Comparison of ENCODE assay signal across 19 mouse cellular contexts in genomic region chr5:100535826-100536225, GRCm38 (mm10). TPM values are rescaled to one million over a fixed set of nuclear protein-coding genes. Genes with fewer than 3 reads are reported as not detected.
"Had no signal": no experiment of that assay in that cellular context is flagged by ENCODE, and none has a peak within 500 bp of the region (broad histone marks: within the 10 kb centered on the region; RNA-seq: fewer than 3 reads in every experiment).

No protein-coding gene starts in this region.

- H3K4me3 ChIP-seq: layer of hippocampus, adult 2 months; limb, embryonic 13.5 days; liver, embryonic 15.5 days; midbrain, embryonic 10.5 days; neural tube, embryonic 15.5 days had no signal

- H3K4me2 ChIP-seq: limb, embryonic 13.5 days; liver, embryonic 11.5 days; liver, embryonic 15.5 days; lung, embryonic 14.5 days; neural tube, embryonic 15.5 days had no signal

- H3K9ac ChIP-seq: limb, embryonic 13.5 days; liver, embryonic 15.5 days; lung, embryonic 14.5 days; neural tube, embryonic 15.5 days had no signal

- DNase-seq: kidney, adult 18-20 months; kidney, postnatal 10 days; kidney, postnatal 4 days; left cerebral cortex, postnatal 4 days; lung, embryonic 14.5 days; lung, postnatal 10 days; lung, postnatal 4 days; right cerebral cortex, adult 18-20 months; right cerebral cortex, postnatal 25 days; thymus, adult 18-20 months; thymus, postnatal 14 days had no signal

- ATAC-seq: midbrain, embryonic 16.5 days had no signal

- H3K4me1 ChIP-seq: limb, embryonic 13.5 days; liver, embryonic 15.5 days; midbrain, embryonic 10.5 days; neural tube, embryonic 15.5 days had no signal

- H3K27me3 ChIP-seq: limb, embryonic 13.5 days; liver, embryonic 15.5 days; neural tube, embryonic 15.5 days had no signal

- H3K27ac ChIP-seq: layer of hippocampus, adult 2 months; limb, embryonic 13.5 days; liver, embryonic 15.5 days; midbrain, embryonic 10.5 days; neural tube, embryonic 15.5 days had no signal

- H3K9me3 ChIP-seq: limb, embryonic 13.5 days; liver, embryonic 15.5 days; midbrain, embryonic 10.5 days; neural tube, embryonic 15.5 days had no signal

RNA-seq across cellular contexts. Expression of gene Plac8, which starts 36.2 kb away (rescaled TPM):
- total RNA-seq: layer of hippocampus, adult 2 months; layer of hippocampus, postnatal 10 days had no signal
